ENCODE assay signal across 13 mouse cellular contexts in the genomic region with DNA sequence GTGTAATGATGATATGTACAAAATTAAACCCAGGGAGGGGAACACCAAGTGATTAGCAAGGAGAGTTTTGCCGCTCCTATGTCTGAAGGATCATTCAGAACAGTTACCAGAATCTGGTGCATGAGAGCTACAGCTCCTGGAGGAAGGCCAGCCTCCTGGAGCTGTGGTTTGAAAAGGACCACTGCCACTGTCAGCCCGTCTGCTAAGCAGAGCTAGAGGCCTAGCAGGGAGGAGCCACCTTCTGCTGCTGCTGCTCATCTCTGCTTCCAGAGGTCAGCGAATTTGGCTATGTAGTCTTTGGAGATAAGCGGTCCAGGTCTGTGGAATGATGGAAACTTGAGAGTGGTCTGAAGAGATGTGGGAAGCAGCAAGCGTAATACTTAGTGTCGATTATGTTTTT. TPM values are rescaled to one million over a fixed set of nuclear protein-coding genes. Genes with fewer than 3 reads are reported as not detected.
DNase-seq lines count a peak whose midpoint lies in the region; ATAC-seq and TF ChIP-seq lines count a peak whose summit lies in the region.
"Had no signal": no experiment of that assay in that cellular context is flagged by ENCODE, and none has a peak within 500 bp of the region (broad histone marks: within the 10 kb centered on the region; RNA-seq: fewer than 3 reads in every experiment).

No protein-coding gene starts in this region.

- no peaks in the 10 kb centered on the region for H3K27me3 ChIP-seq in hindbrain, embryonic 13.5 days
- H3K27me3 ChIP-seq in hindbrain, embryonic 12.5 days = no peaks in the 10 kb centered on the region
- no peaks in the 10 kb centered on the region for H3K27me3 ChIP-seq in G1E (ENCODE audit: insufficient read depth, low read length)
- H3K27me3 ChIP-seq in heart, embryonic 15.5 days = no peaks in the 10 kb centered on the region
- H3K27me3 ChIP-seq: intestine, embryonic 15.5 days; neural tube, embryonic 12.5 days had no signal

- H3K4me3 ChIP-seq in hindbrain, embryonic 13.5 days = no peak overlapping the region
- no peak overlapping the region for H3K4me3 ChIP-seq in hindbrain, embryonic 12.5 days
- H3K4me3 ChIP-seq in G1E (ENCODE audit: low read depth, low read length) = peak overlapping the region; percentile 45; the same call in 1 of the 2 replicates
- no peak overlapping the region for H3K4me3 ChIP-seq in heart, embryonic 15.5 days
- H3K4me3 ChIP-seq: intestine, embryonic 15.5 days; neural tube, embryonic 12.5 days had no signal

- TF ChIP-seq CTCF in G1E (IDR thresholded peaks at IDR 0.05; ENCODE audit: low read depth, low read length) = no peak

- H3K9me3 ChIP-seq in hindbrain, embryonic 13.5 days = no peaks in the 10 kb centered on the region
- H3K9me3 ChIP-seq in hindbrain, embryonic 12.5 days (replicated peaks) = no peaks in the 10 kb centered on the region
- H3K9me3 ChIP-seq in G1E (replicated peaks) = 0 out of 2 replicates have a peak, but pooled peaks cover 2% of the 10 kb centered on the region
- no peaks in the 10 kb centered on the region for H3K9me3 ChIP-seq in heart, embryonic 15.5 days (replicated peaks)
- H3K9me3 ChIP-seq: intestine, embryonic 15.5 days; neural tube, embryonic 12.5 days had no signal

- no peak for ATAC-seq in hindbrain, embryonic 13.5 days (ENCODE audit: low FRiP score)
- ATAC-seq in hindbrain, embryonic 12.5 days (ENCODE audit: low FRiP score) = no peak
- ATAC-seq in G1E (ENCODE audit: extremely low read depth, insufficient number of reproducible peaks, low FRiP score, poor library complexity, severe bottlenecking) = peak; percentile 40; the same call in 1 of the 2 replicates
- ATAC-seq in heart, embryonic 15.5 days (replicated peaks; ENCODE audit: insufficient number of reproducible peaks, insufficient read depth, low FRiP score, low read depth) = peak; percentile 48; the same call in 1 of the 2 replicates
- ATAC-seq: forebrain, postnatal 0 days; intestine, embryonic 15.5 days had no signal

- peaks cover 16% of the 10 kb centered on the region for H3K4me1 ChIP-seq in hindbrain, embryonic 13.5 days (replicated peaks)
- peaks cover 10% of the 10 kb centered on the region; the same call in 1 of the 2 replicates for H3K4me1 ChIP-seq in hindbrain, embryonic 12.5 days
- H3K4me1 ChIP-seq in G1E (ENCODE audit: insufficient read depth, low read depth, low read length) = peaks cover 54% of the 10 kb centered on the region
- peaks cover 46% of the 10 kb centered on the region for H3K4me1 ChIP-seq in heart, embryonic 15.5 days (replicated peaks)
- H3K4me1 ChIP-seq: intestine, embryonic 15.5 days; neural tube, embryonic 12.5 days had no signal

- no peak overlapping the region for H3K27ac ChIP-seq in hindbrain, embryonic 13.5 days
- no peak overlapping the region for H3K27ac ChIP-seq in hindbrain, embryonic 12.5 days
- peak overlapping the region; percentile 64 for H3K27ac ChIP-seq in heart, embryonic 15.5 days
- H3K27ac ChIP-seq: intestine, embryonic 15.5 days; neural tube, embryonic 12.5 days had no signal

- no peak overlapping the region for H3K4me2 ChIP-seq in hindbrain, embryonic 13.5 days
- no peak overlapping the region for H3K4me2 ChIP-seq in hindbrain, embryonic 12.5 days (replicated peaks)
- H3K4me2 ChIP-seq in heart, embryonic 15.5 days = peak overlapping the region; percentile 5; the same call in 1 of the 2 replicates
- H3K4me2 ChIP-seq: intestine, embryonic 15.5 days; neural tube, embryonic 12.5 days had no signal

- WGBS in hindbrain, embryonic 13.5 days = 67% methylated on average over 6 of the region's 6 CpGs
- WGBS in hindbrain, embryonic 12.5 days = 74% methylated on average over 6 of the region's 6 CpGs
- WGBS in heart, embryonic 15.5 days = 30% methylated on average over 6 of the region's 6 CpGs

- peak overlapping the region; percentile 29; the same call in 1 of the 2 replicates for H3K9ac ChIP-seq in hindbrain, embryonic 13.5 days
- no peak overlapping the region for H3K9ac ChIP-seq in hindbrain, embryonic 12.5 days
- H3K9ac ChIP-seq in heart, embryonic 15.5 days = no peak overlapping the region
- H3K9ac ChIP-seq: forebrain, postnatal 0 days; intestine, embryonic 15.5 days; neural tube, embryonic 12.5 days had no signal

- no peaks in the 10 kb centered on the region for H3K36me3 ChIP-seq in hindbrain, embryonic 13.5 days
- H3K36me3 ChIP-seq in hindbrain, embryonic 12.5 days = no peaks in the 10 kb centered on the region
- peaks cover 12% of the 10 kb centered on the region for H3K36me3 ChIP-seq in G1E (replicated peaks)
- no peaks in the 10 kb centered on the region for H3K36me3 ChIP-seq in heart, embryonic 15.5 days
- H3K36me3 ChIP-seq: intestine, embryonic 15.5 days; neural tube, embryonic 12.5 days had no signal

- no peak for DNase-seq in G1E (ENCODE audit: low spot score)
- peak; percentile 39 to 46 for DNase-seq in cerebellum, adult 18-20 months
- no peak for DNase-seq in T-cell, adult 2 months (ENCODE audit: low spot score)
- no peak for DNase-seq in urinary bladder, postnatal 36 days (ENCODE audit: low spot score in 2 of 2)
- DNase-seq in adrenal gland, adult (ENCODE audit: inconsistent age in 2 of 2, low spot score in 1 of 2) = no peak
- DNase-seq: forebrain, postnatal 0 days; lung, postnatal 36 days; thymus, postnatal 14 days had no signal

RNA-seq across cellular contexts. Expression of a gene that starts 13.4 kb away (rescaled TPM):
- polyA plus RNA-seq in hindbrain, embryonic 13.5 days (2015; fragmentation: Nextera tagmentation; extraction: Ambion mirVana) = 205 and 206 TPM in 2 replicates
- 153 and 159 TPM in 2 replicates for polyA plus RNA-seq in hindbrain, embryonic 12.5 days (2016; fragmentation: Nextera tagmentation; extraction: Ambion mirVana)
- total RNA-seq in G1E (2014; fragmentation: Nextera tagmentation) (79.9 and 98.3 TPM in 2 replicates), G1E (2017) (40.4 and 40.8 TPM in 2 replicates)
- polyA plus RNA-seq in G1E (2012) = 13.4 and 24.7 TPM in 2 replicates
- polyA plus RNA-seq in heart, embryonic 15.5 days (2015; fragmentation: Nextera tagmentation; extraction: Ambion mirVana) = 96.8 and 100 TPM in 2 replicates

Comparison
In these comparisons a context has a peak if more than half of its experiments do, and no peak if none do; other contexts are left out.
1. ATAC-seq: peak in G1E (single experiment) and heart, embryonic 15.5 days (single experiment); none in hindbrain, embryonic 13.5 days (single experiment) and hindbrain, embryonic 12.5 days (single experiment).
2. DNase-seq: peak in cerebellum, adult 18-20 months (2 of 2); none in G1E (single experiment), T-cell, adult 2 months (single experiment), urinary bladder, postnatal 36 days (0 of 2) and adrenal gland, adult (0 of 2).